Mouse (Mus musculus) embryonic facial prominence, embryonic 12.5 days (tissue): ENCODE data around the gene 1700022I11Rik. TPM values are rescaled to one million over a fixed set of nuclear protein-coding genes. Genes with fewer than 3 reads are reported as not detected.

Experiments
- ATAC-seq: fragments of 200-750 bp; cut with Nextera tagmentation; 2 replicates; pipeline ENCODE4 v1.8.0; 2017; ENCODE audit not compliant: insufficient number of reproducible peaks, insufficient read depth, low FRiP score, low TSS enrichment
- H3K27ac ChIP-seq: fragments of 300-500 bp; sonication (generic); 2 replicates; pipeline ENCODE4 v1.5.1; 2016; ENCODE audit warnings: mild to moderate bottlenecking
- H3K27me3 ChIP-seq: fragments of 300-500 bp; sonication (generic); 2 replicates; pipeline ENCODE4 v1.6.1; 2016; ENCODE audit warnings: mild to moderate bottlenecking, moderate library complexity
- H3K36me3 ChIP-seq: fragments of 300-500 bp; sonication (generic); 2 replicates; pipeline ENCODE4 v1.6.1; 2016; ENCODE audit warnings: mild to moderate bottlenecking
- H3K4me1 ChIP-seq: fragments of 300-500 bp; sonication (generic); 2 replicates; pipeline ENCODE4 v1.6.1; 2016
- H3K4me2 ChIP-seq: fragments of 300-500 bp; sonication (generic); replicated peaks from 2 replicates; pipeline ENCODE4 v1.6.1; 2016; ENCODE audit warnings: mild to moderate bottlenecking, moderate library complexity
- H3K4me3 ChIP-seq: fragments of 300-500 bp; sonication (generic); 2 replicates; pipeline ENCODE4 v1.5.1; 2016; ENCODE audit warnings: mild to moderate bottlenecking
- H3K9ac ChIP-seq: fragments of 300-500 bp; sonication (generic); 2 replicates; pipeline ENCODE4 v1.6.1; 2016; ENCODE audit warnings: mild to moderate bottlenecking, moderate library complexity
- H3K9me3 ChIP-seq: fragments of 300-500 bp; sonication (generic); 2 replicates; pipeline ENCODE4 v1.6.1; 2016; ENCODE audit warnings: mild to moderate bottlenecking, moderate library complexity
- WGBS: fragments of 180-500 bp; shearing (Covaris S2); methylation state at CpG from one replicate; pipeline ENCODE4 v1.1.7; 2016; 5-methylcytosine and 5-hydroxymethylcytosine counted together
- polyA plus RNA-seq: library from polyadenylated mRNA; unstranded; fragments of >200 nt; fragmentation: Nextera tagmentation; extraction: Ambion mirVana; gene quantifications from 2 replicates; pipeline ENCODE4 v1.2.1, GENCODE M21; 2016

Gene 1700022I11Rik
- polyA plus RNA-seq, 1 experiment from 2014 or later: 0.70 TPM

DNA sequence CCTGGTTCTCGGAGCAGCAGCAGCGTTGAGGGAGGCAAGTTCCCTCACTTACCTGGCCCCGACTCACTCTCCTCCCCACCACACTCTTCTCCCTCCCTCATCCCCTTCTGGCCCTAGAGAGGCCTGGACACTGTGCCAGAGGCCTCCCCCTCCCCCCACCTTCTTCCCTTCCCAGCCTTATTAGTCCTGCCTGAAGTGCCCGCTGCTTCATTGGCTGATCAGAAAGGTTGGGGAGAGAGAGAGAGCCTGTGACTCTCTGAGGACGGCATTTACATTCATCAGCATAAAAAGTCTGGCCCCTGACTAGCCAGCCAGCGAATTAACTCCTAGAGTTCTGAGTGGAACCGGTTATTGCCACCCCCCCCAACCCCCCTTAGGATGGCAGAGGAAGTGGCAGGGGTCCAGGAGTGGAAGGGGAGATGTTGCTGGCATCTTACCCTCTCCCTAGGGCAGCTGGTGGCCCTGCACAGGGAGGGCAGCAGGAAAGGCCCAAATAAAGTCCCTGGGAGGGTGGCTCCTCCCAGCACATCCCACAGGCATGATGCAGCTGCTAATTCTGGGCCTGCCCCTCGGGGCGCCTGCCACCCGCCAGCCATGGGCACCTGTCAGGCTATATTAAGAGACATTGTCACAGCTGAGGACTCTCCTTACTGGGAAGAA is 15.8 kb upstream of the 1700022I11Rik start:
- Histone ChIP-seq H3K4me3 (no peak overlapping the region), H3K27me3 (peaks cover 1% of the 10 kb centered on the region; the same call in 1 of the 2 replicates), H3K4me1 (peaks cover 32% of the 10 kb centered on the region), H3K4me2 (peak overlapping the region; percentile 17), H3K27ac (peak overlapping the region; percentile 38; the same call in 1 of the 2 replicates), H3K36me3 (peaks cover 21% of the 10 kb centered on the region), H3K9me3 (no peaks in the 10 kb centered on the region), H3K9ac (0 out of 2 replicates have a peak overlapping the region, but pooled peaks have one; percentile 27)
- 26% methylated on average over 10 of the region's 10 CpGs for WGBS
- ATAC-seq: no peak

DNA sequence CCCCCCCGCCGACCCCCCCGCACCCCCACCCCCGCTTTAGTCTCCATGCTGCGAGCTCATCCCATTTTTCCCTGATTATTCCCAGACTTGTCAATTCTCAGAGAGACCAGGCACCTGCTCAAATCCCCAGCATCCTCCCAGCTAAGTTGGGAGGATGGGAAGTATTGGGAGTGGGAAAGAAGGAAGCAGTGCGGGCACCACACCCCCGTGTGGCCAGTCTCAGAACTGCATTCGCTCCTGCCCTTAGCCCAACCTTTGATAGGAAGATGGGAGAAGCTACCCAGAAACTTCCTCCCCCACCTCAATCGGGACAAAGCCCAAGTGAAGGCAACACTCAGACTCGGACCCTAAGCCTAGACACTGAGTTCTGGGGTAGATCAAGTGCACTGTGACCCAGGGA is 15.1 kb upstream of the 1700022I11Rik start:
- Histone ChIP-seq H3K9ac (no peak overlapping the region), H3K9me3 (no peaks in the 10 kb centered on the region), H3K4me3 (no peak overlapping the region), H3K4me2 (no peak overlapping the region; the same call in 1 of the 2 replicates), H3K36me3 (peaks cover 21% of the 10 kb centered on the region), H3K27ac (no peak overlapping the region), H3K4me1 (peaks cover 29% of the 10 kb centered on the region), H3K27me3 (no peaks in the 10 kb centered on the region)
- ATAC-seq: no peak
- 3% methylated on average over 10 of the region's 10 CpGs for WGBS

DNA sequence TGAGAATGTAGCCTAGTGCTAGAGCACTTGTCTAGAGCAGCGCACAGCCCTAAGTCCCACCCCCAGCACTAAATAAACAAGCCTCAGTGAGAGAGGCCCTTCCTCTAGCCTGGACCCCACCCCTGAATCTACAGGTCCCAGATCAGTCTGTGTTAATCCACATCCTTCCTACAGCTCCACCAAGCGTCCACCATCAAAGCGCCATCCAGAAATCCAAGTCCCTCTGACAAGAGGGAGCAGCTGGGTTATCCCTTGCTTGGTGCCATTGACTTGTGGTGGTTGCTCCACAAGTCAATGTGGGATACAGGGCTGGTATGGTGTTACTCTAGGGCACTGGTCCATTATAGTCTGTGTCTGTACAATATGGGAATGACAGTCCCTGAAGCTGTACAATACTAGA is 14.2 kb upstream of the 1700022I11Rik start:
- no peak overlapping the region for H3K4me3 ChIP-seq
- H3K4me2 ChIP-seq: no peak overlapping the region
- peaks cover 21% of the 10 kb centered on the region for H3K36me3 ChIP-seq
- H3K27me3 ChIP-seq: no peaks in the 10 kb centered on the region
- ATAC-seq: no peak
- no peak overlapping the region for H3K9ac ChIP-seq
- 93% methylated on average over 3 of the region's 3 CpGs for WGBS
- no peaks in the 10 kb centered on the region for H3K9me3 ChIP-seq
- H3K27ac ChIP-seq: no peak overlapping the region
- peaks cover 28% of the 10 kb centered on the region for H3K4me1 ChIP-seq

DNA sequence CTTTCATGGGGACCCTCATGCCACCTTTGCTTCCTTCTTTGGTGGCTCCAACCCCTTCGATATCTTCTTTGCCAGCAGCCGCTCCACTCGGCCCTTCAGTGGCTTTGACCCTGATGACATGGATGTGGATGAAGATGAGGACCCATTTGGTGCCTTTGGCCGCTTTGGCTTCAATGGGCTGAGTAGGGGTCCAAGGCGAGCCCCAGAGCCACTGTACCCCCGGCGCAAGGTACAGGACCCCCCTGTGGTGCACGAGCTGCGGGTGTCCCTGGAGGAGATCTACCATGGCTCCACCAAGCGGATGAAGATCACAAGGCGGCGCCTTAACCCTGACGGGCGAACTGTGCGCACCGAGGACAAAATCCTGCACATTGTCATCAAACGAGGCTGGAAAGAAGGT is 12.8 kb upstream of the 1700022I11Rik start:
- H3K27ac ChIP-seq: no peak overlapping the region
- WGBS: 94% methylated on average over 17 of the region's 17 CpGs
- no peak overlapping the region for H3K4me2 ChIP-seq
- no peak for ATAC-seq
- no peak overlapping the region for H3K4me3 ChIP-seq
- H3K36me3 ChIP-seq: peaks cover 21% of the 10 kb centered on the region
- no peaks in the 10 kb centered on the region for H3K9me3 ChIP-seq
- H3K27me3 ChIP-seq: no peaks in the 10 kb centered on the region
- H3K4me1 ChIP-seq: peaks cover 15% of the 10 kb centered on the region
- no peak overlapping the region for H3K9ac ChIP-seq

DNA sequence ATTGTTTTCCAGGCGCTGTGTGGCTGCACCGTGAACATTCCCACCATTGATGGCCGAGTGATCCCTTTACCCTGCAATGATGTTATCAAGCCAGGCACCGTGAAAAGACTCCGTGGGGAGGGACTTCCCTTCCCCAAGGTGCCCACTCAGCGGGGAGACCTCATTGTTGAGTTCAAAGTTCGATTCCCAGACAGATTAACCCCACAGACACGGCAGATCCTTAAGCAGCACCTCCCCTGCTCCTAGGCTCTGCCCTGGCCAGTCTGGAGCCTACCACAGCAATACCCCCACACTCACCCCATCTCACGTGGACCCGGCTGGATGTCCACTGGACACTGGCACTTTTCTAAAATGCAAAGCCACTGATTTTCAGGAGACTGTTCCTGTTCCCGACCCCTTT is 12.1 kb upstream of the 1700022I11Rik start:
- Histone ChIP-seq H3K9me3 (no peaks in the 10 kb centered on the region), H3K27me3 (no peaks in the 10 kb centered on the region), H3K4me3 (no peak overlapping the region), H3K36me3 (peaks cover 21% of the 10 kb centered on the region), H3K9ac (no peak overlapping the region), H3K4me2 (no peak overlapping the region), H3K27ac (no peak overlapping the region), H3K4me1 (peaks cover 14% of the 10 kb centered on the region)
- ATAC-seq: no peak
- 84% methylated on average over 11 of the region's 11 CpGs for WGBS

DNA sequence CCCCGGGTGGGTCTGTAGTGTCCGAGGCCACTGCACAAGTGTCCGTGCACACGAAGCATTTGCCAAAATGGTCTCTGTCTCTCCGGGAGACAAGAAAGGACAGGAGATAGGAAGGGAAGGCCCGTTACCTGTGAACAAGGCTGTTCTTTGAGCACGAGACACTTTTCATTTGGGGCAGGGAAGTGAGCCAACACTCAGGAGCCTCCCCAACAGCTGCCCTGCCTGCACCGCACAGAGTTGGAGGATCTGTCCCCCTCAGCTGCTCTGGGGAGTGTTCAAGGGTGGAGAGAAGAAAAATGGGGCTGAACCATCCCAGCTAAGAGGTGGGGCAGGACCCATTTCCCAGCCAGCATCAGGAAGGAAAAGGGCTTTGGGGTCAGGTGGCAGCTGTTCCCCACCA is 11.4 kb upstream of the 1700022I11Rik start:
- WGBS: 85% methylated on average over 8 of the region's 8 CpGs
- Histone ChIP-seq H3K9me3 (no peaks in the 10 kb centered on the region), H3K4me2 (no peak overlapping the region), H3K4me1 (peaks cover 10% of the 10 kb centered on the region), H3K9ac (no peak overlapping the region), H3K36me3 (peaks cover 21% of the 10 kb centered on the region), H3K4me3 (no peak overlapping the region), H3K27ac (no peak overlapping the region), H3K27me3 (no peaks in the 10 kb centered on the region)
- no peak for ATAC-seq

DNA sequence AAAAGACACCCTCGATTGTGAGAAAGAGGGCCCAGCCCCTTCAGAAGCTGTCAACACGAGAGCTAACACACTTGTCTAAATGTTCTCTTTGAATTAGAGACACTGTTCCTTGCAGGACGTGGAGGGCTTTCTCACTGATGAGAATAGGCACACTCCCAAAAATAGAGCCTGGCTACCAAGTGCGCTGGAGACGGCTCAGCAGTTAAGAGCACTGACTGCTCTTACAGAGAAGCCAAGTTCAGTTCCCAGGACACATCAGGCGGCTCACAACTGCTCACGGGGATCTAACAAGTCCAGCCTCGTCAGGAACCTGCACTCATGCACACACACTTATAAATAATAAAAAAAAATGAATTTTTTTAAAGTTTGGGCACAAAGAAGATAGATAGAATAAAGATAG is 10.5 kb upstream of the 1700022I11Rik start:
- Histone ChIP-seq H3K27ac (no peak overlapping the region), H3K9me3 (no peaks in the 10 kb centered on the region), H3K9ac (no peak overlapping the region), H3K4me3 (no peak overlapping the region), H3K4me2 (no peak overlapping the region), H3K4me1 (peaks cover 1% of the 10 kb centered on the region; the same call in 1 of the 2 replicates), H3K27me3 (no peaks in the 10 kb centered on the region), H3K36me3 (peaks cover 19% of the 10 kb centered on the region)
- no peak for ATAC-seq
- 70% methylated on average over 8 of the region's 8 CpGs for WGBS

DNA sequence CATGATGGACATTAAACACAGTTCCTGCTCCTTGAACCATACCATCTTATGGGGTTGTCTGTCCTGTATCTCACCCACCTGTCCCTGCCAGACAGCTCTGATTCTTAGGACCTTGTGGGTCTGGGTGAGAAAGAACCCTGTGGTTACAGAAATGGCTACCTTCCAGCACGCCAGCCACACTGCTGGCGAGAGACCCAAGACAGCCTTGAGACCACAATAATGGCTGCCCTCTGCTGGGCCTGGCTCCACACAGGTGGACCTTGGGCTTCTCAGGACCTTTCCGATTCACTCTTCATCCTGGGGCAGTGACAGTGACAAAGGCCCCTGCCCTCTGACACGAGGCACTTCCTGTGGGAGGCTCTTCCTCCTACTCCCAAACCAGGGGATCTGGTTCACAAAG is 10.0 kb upstream of the 1700022I11Rik start:
- no peaks in the 10 kb centered on the region for H3K9me3 ChIP-seq
- H3K9ac ChIP-seq: no peak overlapping the region
- no peaks in the 10 kb centered on the region for H3K27me3 ChIP-seq
- H3K4me2 ChIP-seq: no peak overlapping the region
- H3K27ac ChIP-seq: no peak overlapping the region
- ATAC-seq: no peak
- 62% methylated on average over 4 of the region's 4 CpGs for WGBS
- no peak overlapping the region for H3K4me3 ChIP-seq
- H3K36me3 ChIP-seq: peaks cover 17% of the 10 kb centered on the region
- no peaks in the 10 kb centered on the region for H3K4me1 ChIP-seq

DNA sequence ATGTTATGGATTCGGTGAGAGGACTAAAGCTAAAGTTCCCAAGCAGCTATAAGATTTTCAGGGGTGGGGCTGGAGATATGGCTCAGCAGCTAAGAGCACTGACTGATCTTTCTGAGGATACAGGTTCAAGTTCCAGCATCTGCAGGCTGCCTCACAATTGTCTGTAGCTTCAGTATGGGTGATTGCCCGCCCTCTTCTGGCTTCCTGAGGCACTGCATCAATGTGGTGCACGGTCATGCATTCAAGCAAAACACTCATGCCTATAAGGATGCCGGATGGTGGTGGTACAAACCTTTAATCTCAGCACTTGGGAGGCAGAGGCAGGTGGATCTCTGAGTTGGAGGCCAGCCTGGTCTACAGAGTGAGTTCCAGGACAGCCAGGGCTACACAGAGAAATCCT is 7.8 kb upstream of the 1700022I11Rik start:
- Histone ChIP-seq H3K27me3 (no peaks in the 10 kb centered on the region), H3K9ac (no peak overlapping the region), H3K27ac (no peak overlapping the region), H3K4me3 (no peak overlapping the region), H3K4me1 (no peaks in the 10 kb centered on the region), H3K4me2 (no peak overlapping the region), H3K9me3 (no peaks in the 10 kb centered on the region), H3K36me3 (peaks cover 13% of the 10 kb centered on the region)
- ATAC-seq: no peak
- WGBS: 34% methylated on average over 4 of the region's 4 CpGs

DNA sequence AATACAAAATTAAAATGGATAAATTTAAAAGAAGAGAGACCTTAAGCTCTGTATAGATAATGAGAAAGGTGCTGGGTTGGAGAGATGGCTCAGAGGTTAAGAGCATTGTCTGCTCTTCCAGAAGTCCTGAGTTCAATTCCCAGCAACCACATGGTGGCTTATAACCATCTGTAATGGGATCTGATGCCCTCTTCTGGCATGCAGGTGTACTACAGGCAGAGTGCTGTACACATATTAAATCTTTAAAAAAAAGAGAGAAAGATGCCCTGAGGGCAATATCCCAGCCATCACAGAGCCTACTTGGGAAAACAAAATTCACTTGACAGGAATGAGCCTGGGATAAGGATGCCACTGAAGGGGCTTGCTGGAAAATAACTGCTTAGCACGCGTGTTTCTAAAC is 5.9 kb upstream of the 1700022I11Rik start:
- no peaks in the 10 kb centered on the region for H3K27me3 ChIP-seq
- H3K4me2 ChIP-seq: no peak overlapping the region
- no peak for ATAC-seq
- 88% methylated on average over 2 of the region's 2 CpGs for WGBS
- no peak overlapping the region for H3K27ac ChIP-seq
- H3K4me3 ChIP-seq: no peak overlapping the region
- no peak overlapping the region for H3K9ac ChIP-seq
- H3K4me1 ChIP-seq: no peaks in the 10 kb centered on the region
- H3K9me3 ChIP-seq: no peaks in the 10 kb centered on the region
- no peaks in the 10 kb centered on the region for H3K36me3 ChIP-seq

DNA sequence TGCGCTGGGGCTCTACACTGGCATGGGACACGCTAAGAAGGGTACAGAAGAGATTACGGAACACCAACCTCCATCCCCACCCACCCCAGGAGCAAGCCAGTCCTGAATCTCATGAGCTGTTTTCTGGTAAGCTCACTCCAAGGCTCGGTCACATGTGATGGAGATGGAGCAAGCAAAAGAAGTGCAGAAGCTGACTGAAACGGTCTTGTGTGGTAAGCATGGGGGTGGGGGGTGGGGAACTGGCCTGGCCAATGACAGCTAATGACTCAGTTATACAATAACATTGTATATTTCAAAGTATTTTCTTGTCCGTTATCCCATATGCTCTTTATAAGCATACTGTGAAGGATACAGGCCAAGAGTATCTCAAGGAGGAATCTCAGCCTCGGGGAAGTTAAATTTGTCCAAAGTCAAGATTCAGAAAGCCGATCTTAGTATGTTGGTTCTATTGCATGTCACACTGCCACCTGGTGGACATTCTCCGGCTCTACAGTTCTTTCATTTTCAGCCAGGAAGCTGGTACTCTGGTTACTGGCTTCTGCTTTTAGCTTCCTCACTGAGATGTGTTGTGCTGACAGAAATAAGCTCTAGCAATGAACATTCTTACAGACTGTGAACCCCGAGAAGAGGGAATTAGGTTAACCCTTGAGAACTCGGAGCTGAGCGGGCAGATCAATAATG is 4.2 kb upstream of the 1700022I11Rik start:
- H3K36me3 ChIP-seq: no peaks in the 10 kb centered on the region
- H3K27me3 ChIP-seq: no peaks in the 10 kb centered on the region
- H3K9me3 ChIP-seq: no peaks in the 10 kb centered on the region
- H3K9ac ChIP-seq: no peak overlapping the region
- no peaks in the 10 kb centered on the region for H3K4me1 ChIP-seq
- no peak overlapping the region for H3K27ac ChIP-seq
- H3K4me3 ChIP-seq: no peak overlapping the region
- 13% methylated on average over 12 of the region's 12 CpGs for WGBS
- peak overlapping the region; percentile 23 for H3K4me2 ChIP-seq
- no peak for ATAC-seq

DNA sequence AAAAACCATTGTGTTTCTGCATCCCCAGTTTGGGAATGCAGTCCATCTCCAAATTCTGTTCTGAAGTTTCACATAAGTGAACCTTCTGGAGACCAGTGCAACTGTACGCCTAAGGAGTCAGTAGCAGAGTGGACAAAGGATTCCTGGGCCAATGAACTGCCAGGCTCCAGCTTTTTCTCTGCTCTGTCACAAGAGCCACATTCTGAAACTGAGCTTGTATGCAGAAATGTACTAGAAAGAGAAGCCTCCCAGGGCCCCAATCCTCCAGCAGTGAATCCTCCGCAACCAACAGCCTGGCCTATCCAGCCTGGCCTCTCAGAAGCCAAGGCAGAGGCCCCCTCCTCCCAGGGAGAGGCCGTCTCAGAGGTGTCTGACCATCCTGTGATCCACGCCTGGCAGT is 3.5 kb downstream of the 1700022I11Rik start:
- Histone ChIP-seq H3K27me3 (no peaks in the 10 kb centered on the region), H3K4me1 (no peaks in the 10 kb centered on the region), H3K27ac (no peak overlapping the region), H3K4me3 (no peak overlapping the region), H3K4me2 (no peak overlapping the region), H3K9ac (no peak overlapping the region), H3K9me3 (no peaks in the 10 kb centered on the region), H3K36me3 (peaks cover 15% of the 10 kb centered on the region)
- 83% methylated on average over 4 of the region's 4 CpGs for WGBS
- no peak for ATAC-seq
